Mouse (Mus musculus) spleen, postnatal 36 days (tissue): Measurements from ENCODE around the gene Ndufc2.

ENCODE experiments used
- DNase-seq, 2 experiments: peaks; one replicate each; pipeline ENCODE4 v3.0.0; 2022; ENCODE audit warnings: low spot score in 2 of 2, mixed read lengths in 1 of 2

Ndufc2 gene

DNA sequence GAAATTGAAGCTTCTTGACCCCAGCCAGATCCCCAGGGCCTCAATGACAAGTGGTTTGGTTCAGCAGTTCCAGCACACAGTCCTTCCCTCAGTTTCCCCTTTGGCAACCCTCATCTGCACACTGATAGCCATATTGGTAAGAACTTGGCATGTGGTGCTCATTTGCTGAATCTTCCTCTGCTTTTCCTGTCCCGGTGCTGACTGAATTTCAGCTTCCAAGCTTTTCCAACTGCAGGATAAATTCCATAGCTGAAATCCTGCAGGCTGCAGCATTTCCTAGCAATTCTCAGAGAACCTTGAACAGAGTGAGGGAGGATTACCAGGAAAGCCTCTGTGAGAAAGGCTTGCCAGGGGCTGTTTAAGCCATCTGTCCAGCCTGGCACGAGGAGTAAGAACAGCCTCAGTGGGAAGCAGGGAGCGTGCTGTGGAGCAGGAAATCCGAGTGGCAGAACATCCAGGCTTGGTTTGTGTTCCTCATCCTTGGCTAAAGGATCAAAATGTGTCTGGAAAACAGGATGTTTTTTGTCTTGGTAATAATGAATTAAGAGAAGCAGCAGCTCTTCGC, 12.9 kb upstream of the Ndufc2 start:
- no peak for DNase-seq

DNA sequence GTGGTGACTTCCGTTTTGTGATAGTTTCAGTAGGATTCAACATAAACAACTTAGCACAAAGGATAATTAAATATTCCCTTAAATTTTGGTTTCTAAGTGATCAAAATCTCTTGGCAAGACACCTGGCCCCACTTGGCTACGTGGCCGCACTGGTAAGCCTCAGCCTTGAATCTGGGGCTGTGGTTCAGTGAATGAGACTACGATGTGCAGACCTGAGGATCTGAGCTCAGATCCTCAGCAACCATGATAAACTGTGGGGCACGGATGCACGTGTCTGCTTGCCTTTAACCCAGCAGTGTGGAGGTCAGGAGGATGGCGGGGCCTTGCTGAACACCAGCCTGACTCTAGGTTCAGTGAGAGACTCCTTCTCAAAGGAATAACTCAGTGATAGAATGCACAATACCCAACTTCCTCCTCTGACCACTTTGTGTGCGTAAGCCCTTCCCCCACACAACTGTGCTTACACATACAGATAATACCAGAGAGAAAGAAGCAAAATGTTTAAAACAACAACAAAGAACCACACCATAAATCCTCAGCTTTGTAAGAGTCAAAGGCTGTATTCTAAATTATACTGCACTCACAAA, 12.1 kb upstream of the Ndufc2 start:
- no peak for DNase-seq

DNA sequence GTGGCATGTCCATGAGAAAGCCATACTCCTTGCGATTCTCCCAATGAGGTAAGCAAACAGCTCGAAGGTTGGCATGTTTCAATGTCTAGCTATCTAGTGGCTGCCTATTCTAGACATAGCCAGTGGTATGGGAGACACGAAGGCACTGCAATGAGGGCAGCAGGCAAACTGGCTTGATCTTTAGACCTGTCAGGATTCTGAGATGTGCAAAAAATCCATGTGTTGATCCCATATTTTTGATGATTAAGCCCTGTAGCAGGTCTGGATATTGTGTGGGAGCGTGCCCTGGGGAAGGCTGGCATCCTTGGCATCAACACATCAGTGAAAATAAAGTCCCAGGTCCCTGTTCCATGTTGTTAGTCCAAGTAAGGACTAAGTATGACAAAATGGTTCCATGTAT, 11.3 kb upstream of the Ndufc2 start:
- no peak for DNase-seq

DNA sequence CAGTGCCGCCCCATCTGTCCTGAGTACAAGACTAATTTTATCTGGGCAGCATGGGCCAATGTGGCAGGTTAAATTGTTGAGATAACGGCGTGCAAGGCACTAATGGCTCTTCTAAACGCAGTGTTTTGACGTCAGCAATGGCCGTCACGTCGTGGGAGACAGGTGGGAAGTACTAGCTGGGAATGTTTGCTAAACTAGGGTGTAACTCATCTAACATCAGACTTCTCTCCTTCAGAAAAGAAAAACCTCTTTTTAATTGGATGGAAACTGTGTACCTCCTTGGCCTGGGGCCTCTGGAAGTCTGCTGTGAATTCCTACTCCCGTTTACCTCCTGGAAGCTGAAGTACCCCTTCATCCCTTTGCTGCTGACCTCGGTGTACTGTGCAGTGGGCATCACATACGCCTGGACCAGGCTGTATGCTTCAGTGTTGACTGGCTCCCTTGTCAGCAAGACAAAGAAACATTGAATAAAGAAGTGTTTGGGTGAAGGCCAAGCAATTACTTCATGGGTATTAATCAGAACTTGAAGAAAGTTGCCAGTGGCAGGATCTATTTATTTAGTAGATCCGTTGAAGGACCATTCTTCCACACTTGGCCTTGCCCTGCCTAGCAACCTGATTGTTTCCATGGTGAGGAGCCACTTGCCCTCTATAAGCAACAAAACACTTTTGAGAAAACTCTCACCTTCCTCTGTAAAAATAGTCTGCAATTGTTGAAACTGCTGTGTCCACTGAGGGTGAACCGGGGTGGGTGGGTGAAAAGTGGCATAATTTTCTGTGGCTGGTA, 8.3 kb upstream of the Ndufc2 start:
- DNase-seq: no peak

DNA sequence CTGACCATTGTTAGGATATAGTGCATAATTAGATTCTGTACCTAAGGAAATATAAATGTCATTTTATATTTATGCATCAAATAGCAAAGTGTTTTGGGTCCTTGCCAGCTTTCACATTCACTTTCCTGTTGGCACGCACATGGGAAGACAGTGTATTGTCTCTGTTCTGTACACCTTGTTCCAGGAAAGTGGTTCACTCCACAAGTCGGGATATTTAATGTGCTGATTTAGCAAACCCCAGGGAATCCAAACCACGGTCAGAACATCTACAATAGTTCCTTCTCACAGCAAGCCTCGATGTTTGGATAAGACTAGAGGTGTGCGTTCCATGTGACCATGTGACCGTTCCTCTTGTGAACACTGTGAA, 7.7 kb upstream of the Ndufc2 start:
- no peak for DNase-seq

DNA sequence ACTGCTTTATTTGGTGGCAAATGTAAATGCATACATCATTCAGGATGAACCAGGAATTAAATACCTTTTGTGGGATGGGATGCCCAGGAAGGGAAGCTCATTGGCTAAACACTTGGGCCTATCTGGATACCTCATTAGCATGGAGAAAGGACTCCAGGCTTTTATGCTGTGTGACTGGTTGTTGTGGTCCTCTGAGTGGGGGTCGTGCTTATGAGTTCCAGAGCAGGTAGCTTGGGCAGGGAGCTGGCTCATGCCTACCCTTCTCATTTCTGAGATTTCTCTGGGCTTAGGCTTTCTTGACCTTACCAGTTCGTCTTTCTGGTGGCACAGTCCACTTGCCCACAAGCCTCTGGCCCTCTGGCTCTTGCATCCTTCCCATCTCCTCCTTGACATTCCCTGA, 5.4 kb upstream of the Ndufc2 start:
- DNase-seq: no peak

DNA sequence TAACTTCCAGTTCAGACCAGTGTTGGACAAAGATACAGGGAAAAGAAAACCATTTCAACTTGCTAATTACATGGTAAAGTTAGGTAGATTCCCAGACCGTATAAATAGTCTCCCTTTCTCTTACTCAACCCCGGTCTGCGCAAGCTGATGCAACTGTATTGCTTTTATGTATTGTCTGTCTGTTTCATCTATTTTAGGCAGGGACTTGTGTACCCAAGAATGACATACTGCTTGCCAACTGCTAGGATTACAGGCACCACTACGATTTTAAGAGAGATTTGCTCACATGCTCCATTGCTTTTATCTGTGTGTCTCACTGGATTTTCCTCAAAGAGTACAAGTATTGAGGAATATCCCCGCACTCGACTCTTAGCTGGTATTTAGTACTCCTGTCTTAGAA, 860 bp upstream of the Ndufc2 start:
- DNase-seq: no peak

DNA sequence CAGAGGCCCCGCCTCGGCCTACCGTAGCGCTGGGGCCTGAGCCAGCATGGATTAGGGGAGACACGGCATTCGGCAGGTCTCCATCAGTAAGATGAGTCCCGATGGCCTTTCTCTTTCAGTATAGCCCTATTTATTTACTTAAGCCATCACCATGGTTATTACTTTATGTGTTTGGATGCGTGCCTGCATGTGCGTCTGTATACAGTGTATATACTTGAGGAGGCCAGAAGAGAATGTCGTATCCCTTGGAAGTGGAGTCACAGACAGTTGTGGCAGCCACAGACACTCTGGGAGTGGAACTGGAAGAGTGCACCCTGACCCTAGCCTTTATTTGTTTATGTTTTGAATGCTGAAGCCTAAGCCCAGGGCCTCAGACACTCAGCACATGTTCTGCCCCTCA, 7.3 kb downstream of the Ndufc2 start:
- no peak for DNase-seq

DNA sequence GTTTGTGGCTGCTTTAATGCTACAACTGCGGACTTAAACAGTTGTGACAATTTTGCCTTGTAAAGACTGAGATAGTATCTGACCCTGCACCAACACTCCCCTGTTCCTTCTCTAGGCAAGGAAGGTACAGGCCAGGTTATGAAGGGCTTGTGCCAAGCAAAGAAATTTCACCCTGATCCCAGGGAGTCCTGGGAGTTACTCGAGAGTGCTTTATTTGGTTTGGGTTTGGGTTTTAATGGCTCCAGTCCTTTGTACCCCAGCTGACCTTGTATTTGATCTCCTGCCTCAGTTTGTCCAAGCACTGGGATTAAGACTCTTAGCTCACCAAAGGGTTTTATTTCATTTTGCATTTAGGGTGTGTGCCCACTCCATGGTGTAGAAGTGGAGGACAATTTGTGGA, 11.3 kb downstream of the Ndufc2 start:
- no peak for DNase-seq

DNA sequence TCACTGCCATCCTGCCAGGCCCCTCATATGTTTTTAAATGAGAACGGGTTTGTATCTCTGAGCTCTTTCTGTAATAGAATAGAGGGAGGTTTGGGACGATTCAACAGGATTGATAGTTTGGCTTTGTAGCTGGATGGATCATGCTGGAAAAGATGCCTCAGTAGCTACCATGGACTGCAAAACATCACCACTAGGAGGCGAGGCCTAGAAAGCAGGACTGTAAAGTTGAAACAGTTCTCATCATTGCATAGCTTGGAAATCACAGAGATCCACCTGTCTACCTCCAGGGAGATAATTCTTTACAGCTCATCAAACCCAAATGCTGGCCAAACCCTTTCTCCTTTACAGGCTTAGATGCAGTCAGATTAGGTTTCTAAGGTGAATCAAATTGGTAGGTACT, 11.8 kb downstream of the Ndufc2 start:
- no peak for DNase-seq

DNA sequence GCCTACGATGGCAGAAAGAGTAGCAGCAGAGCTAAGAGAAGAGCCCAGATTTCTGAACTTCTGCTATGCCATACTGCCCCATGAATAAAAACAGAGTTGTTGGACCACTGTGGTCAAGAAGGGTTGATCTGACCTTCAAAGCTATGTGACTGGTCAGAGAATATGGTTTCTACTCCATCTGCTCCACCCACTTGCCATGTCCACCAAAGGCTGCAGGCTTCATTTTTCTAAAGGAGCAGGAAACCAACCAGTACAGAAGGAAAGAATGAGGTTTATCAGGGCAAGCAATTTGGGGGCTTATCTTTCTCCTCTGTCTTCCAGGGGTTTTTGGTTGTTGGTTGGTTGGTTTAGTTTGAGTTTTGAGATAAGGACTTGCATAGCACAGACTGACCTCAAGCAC, 14.2 kb downstream of the Ndufc2 start:
- DNase-seq: no peak

DNA sequence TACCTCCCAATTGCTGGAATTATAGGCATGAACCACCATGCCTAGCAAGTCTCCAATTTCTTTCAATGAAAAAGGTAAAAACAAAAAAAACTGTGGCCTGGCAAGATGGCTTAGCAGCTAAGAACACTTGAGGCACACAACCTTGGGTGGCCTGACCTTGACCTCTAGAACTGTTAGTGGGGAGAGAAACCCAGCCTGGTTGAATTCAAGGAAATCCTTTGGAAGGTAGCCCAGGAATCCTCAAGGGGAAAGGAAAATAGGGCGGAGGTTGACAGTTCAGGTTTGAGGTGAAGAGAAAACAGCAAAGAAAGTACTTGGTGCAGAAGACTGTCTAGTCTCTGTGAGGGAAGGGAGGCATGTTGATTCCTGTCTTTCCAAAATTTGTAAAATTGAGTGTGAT, 14.6 kb downstream of the Ndufc2 start:
- no peak for DNase-seq

DNA sequence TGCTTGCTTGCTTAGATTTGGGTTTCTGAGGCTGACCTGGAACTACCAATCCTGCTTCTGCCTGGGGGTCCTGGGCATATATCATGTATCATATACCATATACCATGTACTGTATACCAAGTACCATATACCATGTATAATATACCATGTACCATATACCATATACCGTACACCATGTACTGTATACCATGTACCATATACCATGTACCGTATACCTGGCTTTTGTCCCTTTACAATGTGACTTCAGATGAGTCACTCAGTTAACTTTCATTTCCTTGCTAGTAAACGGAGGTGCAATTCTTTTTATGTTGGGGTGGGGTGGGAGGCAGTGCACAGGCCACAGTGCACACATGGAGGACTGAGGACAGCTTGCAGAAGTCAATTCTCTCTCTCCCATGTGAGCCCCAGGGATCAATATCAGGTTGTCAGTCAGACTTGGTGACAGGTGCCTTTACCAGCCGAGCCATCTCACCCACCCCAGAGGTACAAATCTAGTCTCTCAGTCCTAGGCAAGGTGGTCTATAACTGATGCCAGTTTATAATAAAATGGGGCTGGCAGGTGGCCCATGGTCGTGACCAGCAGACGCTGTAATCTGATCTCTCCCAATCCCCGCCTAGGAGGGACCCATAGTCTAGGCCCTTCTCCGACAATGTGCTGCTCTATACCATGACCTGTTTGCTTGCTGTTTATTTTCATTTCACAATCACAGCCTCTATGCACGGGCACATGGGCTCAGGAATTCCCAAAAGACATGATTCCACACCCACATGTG, 15.3 kb downstream of the Ndufc2 start:
- no peak for DNase-seq

DNA sequence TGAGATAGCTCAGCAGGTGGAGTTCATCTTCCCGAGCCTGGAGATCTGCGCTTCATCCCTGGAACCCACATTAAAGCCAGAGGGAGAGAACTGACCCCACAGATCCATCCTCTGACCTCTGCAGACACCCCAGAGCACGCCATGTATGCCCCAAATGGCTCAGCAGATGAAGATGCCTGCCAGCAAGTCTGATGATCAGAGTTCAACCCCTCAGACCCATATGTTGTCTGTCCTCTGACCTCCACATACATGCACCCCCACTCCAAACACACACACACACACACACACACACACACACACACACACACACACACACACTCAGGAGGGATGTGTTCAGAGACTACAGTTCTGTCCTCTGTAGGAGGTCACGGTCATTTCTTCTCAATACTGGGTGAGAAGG, 16.7 kb downstream of the Ndufc2 start:
- DNase-seq: no peak

DNA sequence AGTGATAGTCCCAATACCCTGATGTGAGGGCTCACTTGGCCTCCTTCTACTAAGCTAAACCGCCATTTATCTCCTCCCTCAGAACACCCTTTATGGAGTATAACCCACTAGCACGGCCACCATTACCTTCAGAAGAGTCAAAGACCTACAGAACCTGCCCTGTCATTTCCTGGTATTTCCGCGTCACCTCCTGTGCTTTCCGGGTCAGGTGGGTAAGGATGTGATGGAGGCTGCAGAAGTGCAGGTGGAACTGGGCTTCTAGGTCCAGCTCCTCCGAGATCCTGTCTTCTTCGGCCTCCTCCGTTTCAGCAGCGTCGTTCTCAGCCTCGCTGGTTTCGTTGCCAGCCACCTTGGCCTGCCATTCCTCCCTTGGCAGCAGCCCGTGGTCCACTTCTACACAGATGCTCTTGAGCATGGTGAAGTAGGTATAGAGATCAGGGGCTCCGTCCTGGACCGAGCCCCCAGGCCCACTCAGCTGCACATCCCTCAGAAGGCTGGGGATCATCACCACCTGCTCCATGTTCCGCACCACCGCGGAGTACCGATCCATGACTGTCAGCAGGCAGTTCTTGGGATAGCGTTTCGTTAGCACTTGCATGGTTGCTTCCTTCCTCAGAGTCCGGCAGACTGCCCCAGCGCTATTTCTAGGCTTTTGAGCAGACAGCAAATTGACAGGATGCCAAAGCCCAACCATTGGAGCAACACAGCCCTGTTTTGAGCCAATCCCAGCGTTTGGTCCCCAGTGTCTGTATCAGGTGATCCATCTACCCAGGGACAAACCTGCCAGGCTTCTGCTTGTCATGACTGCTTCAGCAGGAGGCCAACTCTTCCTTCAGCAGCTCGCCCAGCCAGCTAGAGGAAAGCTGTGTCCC, 17.3 kb downstream of the Ndufc2 start, which contains the start of gene Thrsp:
Gene Thrsp, minus strand, starts transcription at position 825 of the 872 bp plus-strand sequence.
- DNase-seq: no peak

DNA sequence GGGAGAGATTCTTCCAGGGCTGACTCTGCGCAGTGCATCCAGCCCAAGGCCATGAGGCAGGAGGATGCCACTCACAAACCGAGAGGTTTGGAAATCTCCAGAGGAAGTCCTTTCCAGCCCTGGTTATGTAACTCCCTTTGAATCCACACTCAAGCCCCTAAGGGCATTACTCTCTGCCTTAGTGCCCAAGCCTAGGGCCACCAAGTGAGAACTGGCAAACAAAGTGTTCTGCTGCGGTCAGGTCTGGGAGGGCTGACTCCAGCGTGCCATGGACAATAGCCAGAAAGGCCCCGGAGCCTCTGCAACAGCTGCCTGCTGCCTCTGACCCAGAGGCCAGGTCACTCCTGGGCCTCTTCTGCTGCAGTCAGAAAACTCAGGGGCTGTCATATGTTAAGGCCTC, 18.9 kb downstream of the Ndufc2 start:
- no peak for DNase-seq

DNA sequence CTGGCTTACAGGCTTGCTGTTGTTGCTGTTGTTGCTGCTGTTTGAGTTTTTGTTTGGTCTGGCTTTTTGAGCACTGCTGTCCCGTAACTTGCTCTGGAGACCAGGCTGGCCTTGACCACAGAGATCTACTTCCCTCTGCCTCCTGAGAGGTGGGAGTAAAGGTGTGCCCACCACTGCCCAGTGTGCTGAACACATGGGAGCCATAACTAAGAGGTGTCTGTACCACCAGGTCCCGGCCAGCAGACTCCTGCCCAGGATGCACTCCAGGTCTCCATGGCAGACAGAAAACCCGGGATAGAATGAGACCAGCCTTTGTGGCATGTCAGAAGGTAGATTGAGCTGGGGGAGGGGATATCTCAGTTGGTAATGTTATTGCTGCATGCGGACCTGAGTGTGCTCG, 19.4 kb downstream of the Ndufc2 start:
- DNase-seq: no peak

DNA sequence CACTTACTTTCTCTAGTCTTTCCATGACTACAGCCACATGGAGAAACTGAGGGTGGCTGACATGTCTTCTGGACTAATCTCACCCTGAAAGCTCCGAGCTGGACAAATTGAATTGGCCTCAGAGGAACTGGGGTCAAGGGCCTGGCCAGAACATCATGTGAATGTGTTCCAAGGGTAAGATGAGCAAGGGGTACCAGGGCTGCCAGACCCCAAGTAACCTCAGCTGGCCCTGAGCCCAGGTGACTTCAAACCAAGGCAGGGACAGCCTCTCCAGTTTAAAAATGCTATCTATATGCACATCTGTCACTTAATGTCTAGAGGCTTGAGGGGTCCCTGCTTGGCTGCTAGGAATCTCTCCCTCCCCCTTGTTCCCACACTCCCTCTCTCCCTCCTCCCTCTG, 20.6 kb downstream of the Ndufc2 start:
- DNase-seq: no peak

DNA sequence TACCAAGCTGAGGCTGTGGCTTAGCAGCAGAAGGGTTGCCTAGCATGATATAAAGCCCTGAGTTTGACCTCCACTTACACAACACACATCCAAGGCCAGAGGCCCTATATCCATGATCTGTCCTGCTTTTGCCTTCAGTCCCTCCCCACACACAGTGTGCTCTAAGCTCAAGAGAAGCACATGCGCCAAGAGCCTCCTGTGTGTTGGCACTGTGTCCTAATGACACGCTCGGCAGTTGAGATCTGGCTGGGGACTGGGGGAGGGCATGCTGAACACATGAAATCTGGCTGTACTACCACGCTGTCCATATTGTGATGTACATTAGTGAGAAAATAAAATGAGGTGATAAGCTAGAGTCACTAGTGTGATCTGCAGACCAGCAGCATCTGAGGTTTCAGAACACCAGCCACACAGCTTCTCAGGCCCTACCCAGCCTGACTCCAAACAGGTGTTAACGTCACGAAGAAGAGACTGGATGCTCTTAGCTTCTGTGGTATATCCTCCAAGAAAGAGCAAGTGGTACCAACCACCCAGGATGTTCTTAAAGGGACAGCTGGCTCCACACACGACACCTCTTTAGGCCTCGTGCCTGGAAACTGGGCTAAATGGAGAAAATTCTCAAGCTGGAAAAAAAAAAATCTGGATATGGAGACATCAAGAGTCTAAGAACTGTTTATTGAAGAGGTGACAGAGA, 21.3 kb downstream of the Ndufc2 start:
- no peak for DNase-seq

DNA sequence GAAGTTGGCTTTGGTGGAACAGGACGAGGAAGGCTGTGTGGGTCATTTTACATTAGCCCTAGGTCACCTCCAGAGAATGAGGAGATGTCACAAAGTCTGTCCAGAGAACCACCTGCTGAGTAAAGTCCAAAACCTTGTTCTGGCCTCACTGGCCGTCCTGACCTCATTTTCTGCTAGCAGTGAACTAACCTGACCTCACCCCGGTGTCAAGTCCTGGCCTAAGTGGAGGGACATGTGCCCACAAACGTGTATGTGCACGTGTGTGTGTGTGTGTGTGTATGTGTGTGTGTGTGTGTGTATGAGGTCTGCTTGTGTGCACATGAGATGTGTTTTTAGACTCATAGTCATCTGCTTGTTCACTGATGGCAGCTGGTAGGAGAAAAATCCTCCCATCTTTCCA, 24.0 kb downstream of the Ndufc2 start:
- no peak for DNase-seq

DNA sequence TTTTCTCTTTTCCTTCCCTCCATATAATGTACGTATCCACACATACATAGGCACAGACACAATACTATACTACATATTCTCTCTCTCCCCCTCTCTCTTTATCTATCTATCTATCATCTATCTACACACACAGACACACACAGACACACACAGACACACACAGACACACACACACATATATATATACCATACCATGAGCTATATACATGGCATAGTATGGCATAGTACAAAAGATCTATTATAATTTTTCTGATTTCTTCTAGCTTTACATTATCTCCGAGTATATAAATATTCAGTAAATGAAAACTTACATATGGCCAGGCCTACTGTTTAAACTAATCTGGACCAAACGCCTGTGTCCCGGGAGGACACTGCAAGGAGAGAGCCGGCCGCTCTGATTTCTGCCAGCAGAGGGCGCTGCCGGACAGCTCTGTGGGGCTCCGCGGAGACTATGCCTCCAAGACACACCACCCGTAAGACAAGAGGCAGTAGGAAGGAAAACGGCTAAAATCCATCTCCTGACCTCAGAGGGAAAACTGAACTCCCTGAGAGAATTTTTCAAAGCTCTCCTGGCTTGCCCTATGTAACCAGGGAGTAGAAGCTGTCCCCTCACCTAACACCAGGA, 24.9 kb downstream of the Ndufc2 start:
- peak; percentile 73 to 75 for DNase-seq
